14 mouse cellular contexts compared by ENCODE assay signal in genomic region chr14:57334833-57335232, GRCm38 (mm10).
A peak's percentile ranks its signal among the peaks of the same experiment; 100 is the strongest.
DNase-seq lines count a peak whose midpoint lies in the region; ATAC-seq and TF ChIP-seq lines count a peak whose summit lies in the region.
"Had no signal": no experiment of that assay in that cellular context is flagged by ENCODE, and none has a peak within 500 bp of the region (broad histone marks: within the 10 kb centered on the region; RNA-seq: fewer than 3 reads in every experiment).

No protein-coding gene starts in this region.

- no peaks in the 10 kb centered on the region for H3K79me2 ChIP-seq in liver, adult 2 months (ENCODE audit: control insufficient read depth, insufficient read depth, low read length)

- ATAC-seq in forebrain, postnatal 0 days = no peak
- ATAC-seq in forebrain, embryonic 16.5 days = no peak
- no peak for ATAC-seq in forebrain, embryonic 13.5 days

- no peak overlapping the region for H3K4me2 ChIP-seq in forebrain, postnatal 0 days (ENCODE audit: low read depth)
- no peak overlapping the region for H3K4me2 ChIP-seq in forebrain, embryonic 16.5 days (ENCODE audit: low read length)
- no peak overlapping the region for H3K4me2 ChIP-seq in forebrain, embryonic 13.5 days
- H3K4me2 ChIP-seq: heart, embryonic 12.5 days; hindbrain, embryonic 14.5 days had no signal

- H3K36me3 ChIP-seq in forebrain, postnatal 0 days (ENCODE audit: insufficient read depth) = no peaks in the 10 kb centered on the region
- H3K36me3 ChIP-seq in forebrain, embryonic 16.5 days (ENCODE audit: control insufficient read depth, insufficient read depth) = no peaks in the 10 kb centered on the region
- H3K36me3 ChIP-seq in liver, adult 2 months (ENCODE audit: control insufficient read depth, insufficient read depth, low read length) = no peaks in the 10 kb centered on the region
- no peaks in the 10 kb centered on the region for H3K36me3 ChIP-seq in forebrain, embryonic 13.5 days (ENCODE audit: poor library complexity, severe bottlenecking)
- H3K36me3 ChIP-seq: heart, embryonic 12.5 days; limb, embryonic 10.5 days had no signal

- 80% methylated on average over 6 of the region's 6 CpGs for WGBS in forebrain, postnatal 0 days
- WGBS in forebrain, embryonic 16.5 days = 76% methylated on average over 6 of the region's 6 CpGs
- WGBS in liver, adult 2 months = 78% methylated on average over 6 of the region's 6 CpGs
- WGBS in forebrain, embryonic 13.5 days = 80% methylated on average over 6 of the region's 6 CpGs

- no peaks in the 10 kb centered on the region for H3K9me3 ChIP-seq in forebrain, postnatal 0 days (ENCODE audit: low read length)
- no peaks in the 10 kb centered on the region for H3K9me3 ChIP-seq in forebrain, embryonic 16.5 days (ENCODE audit: control insufficient read depth, low read length)
- no peaks in the 10 kb centered on the region for H3K9me3 ChIP-seq in forebrain, embryonic 13.5 days (replicated peaks)
- H3K9me3 ChIP-seq: heart, embryonic 12.5 days; limb, embryonic 10.5 days had no signal

- no peak for TF ChIP-seq POLR2A in liver, adult 2 months (IDR thresholded peaks at IDR 0.05; ENCODE audit: extremely low read depth, insufficient read depth, low read length)
- TF ChIP-seq POLR2A in embryonic fibroblast, embryonic 13.5 days (IDR thresholded peaks at IDR 0.05; ENCODE audit: low read depth, low read length) = no peak

- peak; percentile 32 for TF ChIP-seq CTCF in forebrain, postnatal 0 days (IDR thresholded peaks at IDR 0.05; ENCODE audit: low read depth)
- TF ChIP-seq CTCF in liver, adult 2 months (IDR thresholded peaks at IDR 0.05; ENCODE audit: low read depth, low read length) = peak; percentile 36; the same call in 1 of the 2 replicates
- peak; percentile 13; the same call in 1 of the 2 replicates for TF ChIP-seq CTCF in embryonic fibroblast, embryonic 13.5 days (IDR thresholded peaks at IDR 0.05; ENCODE audit: borderline replicate concordance, insufficient read depth, low read length)

- no peak overlapping the region for H3K9ac ChIP-seq in forebrain, postnatal 0 days
- no peak overlapping the region for H3K9ac ChIP-seq in forebrain, embryonic 16.5 days (replicated peaks; ENCODE audit: low read depth, low read length)
- H3K9ac ChIP-seq in liver, adult 2 months (ENCODE audit: low read depth, low read length) = no peak overlapping the region
- no peak overlapping the region for H3K9ac ChIP-seq in forebrain, embryonic 13.5 days
- H3K9ac ChIP-seq: heart, embryonic 12.5 days; hindbrain, embryonic 14.5 days had no signal

- no peak overlapping the region for H3K4me3 ChIP-seq in forebrain, postnatal 0 days (ENCODE audit: low read depth, low read length)
- H3K4me3 ChIP-seq in forebrain, embryonic 16.5 days (replicated peaks; ENCODE audit: low read length) = no peak overlapping the region
- H3K4me3 ChIP-seq in liver, adult 2 months (ENCODE audit: insufficient read depth, low read depth, low read length) = no peak overlapping the region
- no peak overlapping the region for H3K4me3 ChIP-seq in embryonic fibroblast, embryonic 13.5 days (ENCODE audit: insufficient read depth, low read length)
- H3K4me3 ChIP-seq in forebrain, embryonic 13.5 days = no peak overlapping the region
- H3K4me3 ChIP-seq: heart, embryonic 12.5 days; limb, embryonic 10.5 days had no signal

- no peak for DNase-seq in forebrain, postnatal 0 days
- no peak for DNase-seq in liver, adult 2 months (ENCODE audit: extremely low read depth, low read depth, low spot score)
- DNase-seq in liver = no peak
- DNase-seq in A20 (ENCODE audit: low read depth, low spot score) = peak; percentile 11
- no peak for DNase-seq in frontal cortex, postnatal 10 days (ENCODE audit: low spot score in 2 of 2)
- DNase-seq: adrenal gland, postnatal 25 days; cerebellum, adult 9-10 months; lung, postnatal 4 days had no signal

- no peaks in the 10 kb centered on the region for H3K27me3 ChIP-seq in forebrain, postnatal 0 days (ENCODE audit: insufficient read depth, low read length)
- no peaks in the 10 kb centered on the region for H3K27me3 ChIP-seq in forebrain, embryonic 16.5 days (replicated peaks; ENCODE audit: control insufficient read depth, insufficient read depth, low read length)
- no peaks in the 10 kb centered on the region for H3K27me3 ChIP-seq in liver, adult 2 months (ENCODE audit: control insufficient read depth, insufficient read depth, low read length)
- H3K27me3 ChIP-seq in forebrain, embryonic 13.5 days = no peaks in the 10 kb centered on the region
- H3K27me3 ChIP-seq: heart, embryonic 12.5 days had no signal

- no peak overlapping the region for H3K27ac ChIP-seq in forebrain, postnatal 0 days (ENCODE audit: low read depth, low read length)
- no peak overlapping the region for H3K27ac ChIP-seq in forebrain, embryonic 16.5 days (ENCODE audit: low read length)
- H3K27ac ChIP-seq in liver, adult 2 months (replicated peaks; ENCODE audit: insufficient read depth, low read depth, low read length) = no peak overlapping the region
- peak overlapping the region; percentile 31; the same call in 1 of the 2 replicates for H3K27ac ChIP-seq in embryonic fibroblast, embryonic 13.5 days (ENCODE audit: insufficient read depth, low read length)
- H3K27ac ChIP-seq in forebrain, embryonic 13.5 days = no peak overlapping the region
- H3K27ac ChIP-seq: hindbrain, embryonic 14.5 days; limb, embryonic 10.5 days had no signal

- no peaks in the 10 kb centered on the region for H3K4me1 ChIP-seq in forebrain, postnatal 0 days (ENCODE audit: insufficient read depth)
- H3K4me1 ChIP-seq in forebrain, embryonic 16.5 days (replicated peaks; ENCODE audit: control insufficient read depth, insufficient read depth, low read length) = no peaks in the 10 kb centered on the region
- H3K4me1 ChIP-seq in liver, adult 2 months (ENCODE audit: control insufficient read depth, insufficient read depth, low read length) = no peaks in the 10 kb centered on the region
- peaks cover 2% of the 10 kb centered on the region; the same call in 1 of the 2 replicates for H3K4me1 ChIP-seq in embryonic fibroblast, embryonic 13.5 days (ENCODE audit: control insufficient read depth, insufficient read depth, low read length)
- H3K4me1 ChIP-seq in forebrain, embryonic 13.5 days = no peaks in the 10 kb centered on the region
